Comparison of ENCODE assay signal across 23 mouse cellular contexts in the genomic region with DNA sequence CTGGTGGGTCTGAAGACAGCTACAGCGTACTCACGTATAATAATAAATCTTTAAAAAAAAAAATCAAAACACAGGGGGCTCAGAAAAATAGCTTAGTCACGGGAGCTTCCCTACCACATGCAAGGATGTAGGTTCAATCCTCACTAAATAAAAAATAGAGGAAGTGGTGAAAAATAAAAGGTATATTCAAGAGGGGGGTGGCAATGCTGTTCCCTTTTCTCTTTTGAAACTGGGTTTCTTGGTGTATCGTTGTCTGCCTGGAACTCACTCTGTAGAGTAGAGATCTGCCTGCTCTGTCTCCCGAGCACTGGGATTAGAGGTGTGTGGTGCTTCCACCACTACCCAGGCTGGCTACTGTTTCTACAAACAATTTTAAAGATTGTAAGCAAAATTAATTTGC. TPM values are rescaled to one million over a fixed set of nuclear protein-coding genes. Genes with fewer than 3 reads are reported as not detected.
DNase-seq lines count a peak whose midpoint lies in the region; ATAC-seq and TF ChIP-seq lines count a peak whose summit lies in the region.
"Had no signal": no experiment of that assay in that cellular context is flagged by ENCODE, and none has a peak within 500 bp of the region (broad histone marks: within the 10 kb centered on the region; RNA-seq: fewer than 3 reads in every experiment).

No protein-coding gene starts in this region.

- in situ Hi-C loops in CH12.LX (cut with MboI; ENCODE audit: low pct_ligation_motif_present, low pct_unique_long_range_greater_than_20kb, low sequenced_read_pairs) (no loop called here), ES-E14 (cut with MboI; ENCODE audit: low sequenced_read_pairs in 2 of 2, unreplicated experiment in 2 of 2) (no loop called here)

- H3K4me3 ChIP-seq in CH12.LX (replicated peaks in 1 of 3; ENCODE audit: low read depth in 2 of 3, low read length in 2 of 3, poor library complexity in 1 of 3) (no peak overlapping the region), ES-E14 (ENCODE audit: insufficient read depth in 1 of 2, low read depth in 1 of 2, low read length in 2 of 2, poor library complexity in 1 of 2, severe bottlenecking in 1 of 2) (no peak overlapping the region)
- no peak overlapping the region for H3K4me3 ChIP-seq in kidney, embryonic 16.5 days (ENCODE audit: low read length)
- H3K4me3 ChIP-seq: embryonic facial prominence, embryonic 10.5 days; forebrain, embryonic 13.5 days; gastrocnemius, adult 2 months; heart, embryonic 15.5 days; hindbrain, embryonic 13.5 days had no signal

- ATAC-seq in common myeloid progenitor, adult 5-6 weeks (replicated peaks; ENCODE audit: low read depth, poor library complexity, severe bottlenecking): peak; percentile 68
- ATAC-seq in kidney, embryonic 16.5 days (ENCODE audit: low FRiP score, low TSS enrichment): no peak
- ATAC-seq: forebrain, embryonic 13.5 days; hindbrain, postnatal 0 days had no signal

- H3K27ac ChIP-seq in CH12.LX (ENCODE audit: insufficient read depth, low read depth) (no peak overlapping the region), ES-E14 (ENCODE audit: insufficient read depth, low read depth, low read length, poor library complexity, severe bottlenecking) (peak overlapping the region; percentile 73; the same call in 1 of the 2 replicates)
- H3K27ac ChIP-seq in kidney, embryonic 16.5 days (ENCODE audit: low read length): no peak overlapping the region
- H3K27ac ChIP-seq: embryonic facial prominence, embryonic 10.5 days; forebrain, embryonic 13.5 days; gastrocnemius, adult 2 months; heart, embryonic 15.5 days; hindbrain, embryonic 13.5 days; hindbrain, postnatal 0 days had no signal

- no peak overlapping the region for H3K9ac ChIP-seq in CH12.LX (ENCODE audit: insufficient read depth, low read depth)
- no peak overlapping the region for H3K9ac ChIP-seq in ES-E14 (ENCODE audit: insufficient read depth, low read depth, low read length, poor library complexity, severe bottlenecking)
- H3K9ac ChIP-seq in kidney, embryonic 16.5 days (replicated peaks; ENCODE audit: low read length): no peak overlapping the region
- H3K9ac ChIP-seq: forebrain, embryonic 13.5 days; heart, embryonic 15.5 days; hindbrain, embryonic 13.5 days had no signal

- TF ChIP-seq CTCF in CH12.LX (conservative IDR thresholded peaks at IDR 0.05 in 1 of 2, IDR thresholded peaks at IDR 0.05 in 1 of 2; ENCODE audit: low read depth in 2 of 2, low read length in 2 of 2): no peak

- H3K4me1 ChIP-seq in CH12.LX (ENCODE audit: control insufficient read depth in 1 of 2, insufficient read depth in 2 of 2) (peaks cover 4 to 39% of the 10 kb centered on the region in 2 experiments), ES-E14 (ENCODE audit: control insufficient read depth in 2 of 2, insufficient read depth in 2 of 2, low read length in 2 of 2, poor library complexity in 1 of 2) (peaks cover 10 to 14% of the 10 kb centered on the region in 2 experiments)
- H3K4me1 ChIP-seq in kidney, embryonic 16.5 days (ENCODE audit: insufficient read depth, low read length): no peaks in the 10 kb centered on the region
- H3K4me1 ChIP-seq: embryonic facial prominence, embryonic 10.5 days; forebrain, embryonic 13.5 days; hindbrain, embryonic 13.5 days had no signal

- dilution Hi-C loops in CH12.LX (cut with MboI; ENCODE audit: extremely low pct_ligation_motif_present, extremely low pct_unique_long_range_greater_than_20kb, low sequenced_read_pairs): no loop called here

- peaks cover 0 to 13% of the 10 kb centered on the region in 2 experiments for H3K36me3 ChIP-seq in CH12.LX (replicated peaks in 1 of 2; ENCODE audit: control insufficient read depth in 1 of 2, insufficient read depth in 1 of 2, low read length in 1 of 2)
- no peaks in the 10 kb centered on the region for H3K36me3 ChIP-seq in ES-E14 (ENCODE audit: control insufficient read depth, insufficient read depth, low read length, poor library complexity, severe bottlenecking)
- H3K36me3 ChIP-seq in kidney, embryonic 16.5 days (ENCODE audit: insufficient read depth, low read length): no peaks in the 10 kb centered on the region
- H3K36me3 ChIP-seq: heart, embryonic 15.5 days; hindbrain, embryonic 13.5 days had no signal

- H3K9me3 ChIP-seq in CH12.LX (replicated peaks; ENCODE audit: low read length) (no peaks in the 10 kb centered on the region), ES-E14 (ENCODE audit: control insufficient read depth, insufficient read depth, low read depth, low read length) (no peaks in the 10 kb centered on the region)
- no peaks in the 10 kb centered on the region for H3K9me3 ChIP-seq in kidney, embryonic 16.5 days (ENCODE audit: low read length)
- H3K9me3 ChIP-seq: embryonic facial prominence, embryonic 10.5 days; forebrain, embryonic 13.5 days; heart, embryonic 15.5 days; hindbrain, embryonic 13.5 days had no signal

- 93% methylated on average over 5 of the region's 5 CpGs for WGBS in kidney, embryonic 16.5 days

- TF ChIP-seq EP300 in CH12.LX (IDR thresholded peaks at IDR 0.05; ENCODE audit: low read length): 0 out of 2 replicates have a peak, but pooled peaks have one; percentile 12

- no peak overlapping the region for H3K4me2 ChIP-seq in CH12.LX (ENCODE audit: insufficient read depth, low read depth, poor library complexity, severe bottlenecking)
- no peak overlapping the region for H3K4me2 ChIP-seq in kidney, embryonic 16.5 days (replicated peaks; ENCODE audit: low read depth, low read length)
- H3K4me2 ChIP-seq: forebrain, embryonic 13.5 days; heart, embryonic 11.5 days; heart, embryonic 15.5 days; hindbrain, embryonic 13.5 days had no signal

- no peak for DNase-seq in CH12.LX (ENCODE audit: extremely low read depth)
- no peak for DNase-seq in ES-E14 (ENCODE audit: low read depth, low spot score)
- no peak for DNase-seq in yolk sac, embryonic 10.5 days (ENCODE audit: low spot score)
- no peak for DNase-seq in gastrocnemius, postnatal 10 days
- DNase-seq in cerebellum, adult 18-20 months: no peak
- DNase-seq: adrenal gland, adult 2 months; adrenal gland, postnatal 36 days; cerebellum, adult 11 months; cerebellum, adult 9-10 months; cerebellum, postnatal 36 days; gastrocnemius, adult 2 months; gastrocnemius, postnatal 36 days; heart, adult 18-20 months; heart, postnatal 14 days; kidney, adult 11 months had no signal

- H3K27me3 ChIP-seq in CH12.LX (replicated peaks): no peaks in the 10 kb centered on the region
- no peaks in the 10 kb centered on the region for H3K27me3 ChIP-seq in kidney, embryonic 16.5 days (ENCODE audit: insufficient read depth, low read length)
- H3K27me3 ChIP-seq: forebrain, embryonic 13.5 days; heart, embryonic 15.5 days; hindbrain, embryonic 13.5 days had no signal

- TF ChIP-seq RAD21 in CH12.LX (IDR thresholded peaks at IDR 0.05; ENCODE audit: low read depth, low read length): no peak

- no peak for TF ChIP-seq POLR2A in CH12.LX (IDR thresholded peaks at IDR 0.05; ENCODE audit: low read depth, low read length)

- H3K79me2 ChIP-seq in CH12.LX (replicated peaks; ENCODE audit: control insufficient read depth, extremely low read depth, insufficient read depth, poor library complexity, severe bottlenecking): peaks cover 20% of the 10 kb centered on the region

TF ChIP-seq in CH12.LX, 34 proteins besides CTCF, POLR2A, EP300 and RAD21 (continues in another document):
- TF ChIP-seq RCOR1 (conservative IDR thresholded peaks at IDR 0.05; ENCODE audit: low read depth, low read length) (no peak), ELF1 (IDR thresholded peaks at IDR 0.05; ENCODE audit: low read depth, low read length) (no peak), PAX5 (IDR thresholded peaks at IDR 0.05; ENCODE audit: low read length) (no peak), SMC3 (IDR thresholded peaks at IDR 0.05; ENCODE audit: low read depth, low read length) (no peak), MEF2A (IDR thresholded peaks at IDR 0.05; ENCODE audit: borderline replicate concordance, low read depth, low read length) (no peak), ZKSCAN1 (IDR thresholded peaks at IDR 0.05; ENCODE audit: borderline replicate concordance, low read depth, low read length) (no peak), USF2 (conservative IDR thresholded peaks at IDR 0.05; ENCODE audit: low read depth, low read length) (no peak), NRF1 (IDR thresholded peaks at IDR 0.05; ENCODE audit: low read depth, low read length) (no peak), MAZ (IDR thresholded peaks at IDR 0.05; ENCODE audit: low read depth, low read length) (no peak), POLR2AphosphoS2 (IDR thresholded peaks at IDR 0.05; ENCODE audit: low read depth, low read length) (no peak)

TF ChIP-seq in ES-E14, 5 proteins besides CTCF, POLR2A, EP300 and RAD21:
- TF ChIP-seq HCFC1 (IDR thresholded peaks at IDR 0.05; ENCODE audit: borderline replicate concordance, insufficient read depth, low read length) (no peak), ZNF384 (IDR thresholded peaks at IDR 0.05; ENCODE audit: low read depth, low read length) (no peak), ZC3H11A (IDR thresholded peaks at IDR 0.05; ENCODE audit: borderline replicate concordance, low read depth, low read length) (no peak), MAFK (IDR thresholded peaks at IDR 0.05; ENCODE audit: insufficient read depth, low read depth, low read length) (no peak), CHD2 (IDR thresholded peaks at IDR 0.05; ENCODE audit: low read depth, low read length) (no peak)

RNA-seq across cellular contexts. Expression of gene Rad54l2, which starts 19.2 kb away (rescaled TPM):
- total RNA-seq in CH12.LX (2012; rRNA removed) (11.5 and 11.6 TPM in 2 replicates), CH12.LX (2014; rRNA removed) (7.1 and 7.2 TPM in 2 replicates), ES-E14 (2012; rRNA removed) (20.5 and 21.4 TPM in 2 replicates)
- 13.3 and 16.5 TPM in 2 replicates for polyA plus RNA-seq in CH12.LX (2012; ENCODE audit: insufficient read length, low read depth)
- 16.2 and 21.5 TPM in 2 replicates for total RNA-seq in common myeloid progenitor, adult 5-6 weeks (2017)
- total RNA-seq in gastrocnemius, postnatal 10 days (2021): 10 to 100 TPM in 1 of 2 experiments, 1 to 10 TPM in 1; 8.5 to 11.5 TPM
- 6.7 and 7.2 TPM in 2 replicates for polyA plus RNA-seq in kidney, embryonic 16.5 days (2015; fragmentation: Nextera tagmentation; extraction: Ambion mirVana)

RNA-seq across cellular contexts. Expression of gene Dcaf1, which starts 51.9 kb away (rescaled TPM):
- total RNA-seq in CH12.LX (2012; rRNA removed): 43.9 and 48.5 TPM in 2 replicates
- total RNA-seq in CH12.LX (2014; rRNA removed): 40.9 and 44.9 TPM in 2 replicates
- polyA plus RNA-seq in CH12.LX (2012; ENCODE audit: insufficient read length, low read depth): 36.1 and 42.9 TPM in 2 replicates
- total RNA-seq in ES-E14 (2012; rRNA removed): 50.7 and 52.9 TPM in 2 replicates
- 52.9 and 79.1 TPM in 2 replicates for total RNA-seq in common myeloid progenitor, adult 5-6 weeks (2017)
- total RNA-seq in gastrocnemius, postnatal 10 days (2021): 10 to 100 TPM; 14.8 to 20.6 TPM
- 25.5 and 31.4 TPM in 2 replicates for polyA plus RNA-seq in kidney, embryonic 16.5 days (2015; fragmentation: Nextera tagmentation; extraction: Ambion mirVana)
